Mouse (Mus musculus) testis, adult 2 months (tissue): ENCODE data around the gene Echdc3.

ENCODE experiments used
- CTCF ChIP-seq: fragments of 200-500 bp; IDR thresholded peaks from 2 replicates; pipeline ENCODE4 v1.5.1; 2012; ENCODE audit warnings: low read depth, mild to moderate bottlenecking, inconsistent platforms, low read length, moderate library complexity; ENCODE audit not compliant: control insufficient read depth, insufficient read depth, insufficient replicate concordance
- POLR2A ChIP-seq: fragments of 200-500 bp; IDR thresholded peaks from 2 replicates; pipeline ENCODE4 v1.6.1; 2012; ENCODE audit warnings: low read depth, mild to moderate bottlenecking, inconsistent platforms, low read length, moderate library complexity; ENCODE audit not compliant: control insufficient read depth

DNA sequence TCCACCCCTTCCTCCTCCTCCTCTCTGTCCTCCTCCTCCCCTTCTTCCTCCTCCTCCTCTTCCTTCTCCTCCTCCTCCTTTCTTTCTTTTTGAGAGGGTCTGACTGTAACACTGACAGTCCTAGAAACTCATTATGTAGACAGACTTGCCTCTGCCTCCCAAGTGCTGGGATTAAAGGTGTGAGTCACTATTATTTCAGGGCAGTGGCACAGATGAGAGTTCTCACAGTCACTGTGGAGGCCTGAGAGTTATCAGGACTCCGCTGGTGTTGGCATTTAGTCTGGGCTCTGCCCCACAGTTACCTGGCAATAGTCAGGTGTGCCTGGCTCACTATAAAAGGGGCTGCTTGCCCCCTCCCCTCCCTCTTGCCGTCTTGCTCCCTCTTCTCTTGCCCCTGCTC lies 25.8 kb upstream of the Echdc3 start:
- TF ChIP-seq CTCF (no peak), POLR2A (no peak)
